Mouse (Mus musculus): ENCODE measurements around the gene Cd320. TPM values are rescaled to one million over a fixed set of nuclear protein-coding genes. Genes with fewer than 3 reads are reported as not detected.
A peak's percentile ranks its signal among the peaks of the same experiment; 100 is the strongest.

Gene Cd320
- polyA plus RNA-seq, 1 experiment, result 0.26 TPM

GRCm38 (mm10) chr17:33810334-33811141, 32.4 kb upstream of the Cd320 start, which contains the start of gene Kank3:
Gene Kank3, plus strand, starts transcription at chr17:33810519.
- Histone ChIP-seq H3K4me3 (replicated peaks) (peak within 1 kb of the TSS; percentile 61), H3K4me1 (ENCODE audit: control insufficient read depth) (peaks cover 15% of the 10 kb centered on the region), H3K9me3 (ENCODE audit: control insufficient read depth, low read length) (no peaks in the 10 kb centered on the region), H3K36me3 (ENCODE audit: control insufficient read depth) (no peaks in the 10 kb centered on the region), H3K27me3 (ENCODE audit: control insufficient read depth) (peaks cover 47% of the 10 kb centered on the region)
- TF ChIP-seq TAL1 (IDR thresholded peaks at IDR 0.05; ENCODE audit: low read length) (no peak), GATA1 (IDR thresholded peaks at IDR 0.05; ENCODE audit: low read length) (no peak)

DNA sequence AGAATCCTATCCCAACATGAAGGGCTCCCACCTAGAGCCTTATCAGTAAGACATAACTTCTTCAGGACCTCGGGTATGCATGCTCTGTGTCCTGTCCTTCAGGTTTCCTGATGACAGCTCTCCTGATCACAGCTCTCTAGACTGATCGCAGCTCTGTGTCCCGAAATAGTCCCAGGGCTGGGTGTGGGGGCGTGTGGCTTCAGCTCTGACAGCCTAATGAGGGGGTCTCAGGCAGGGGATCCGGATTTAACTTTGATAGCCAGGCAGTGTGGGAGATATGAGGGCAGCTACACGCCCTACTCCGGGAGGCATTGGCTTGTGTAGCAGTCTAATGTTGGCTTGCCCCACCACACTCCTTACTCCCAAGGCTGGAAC, 31.8 kb upstream of the Cd320 start:
- H3K9me3 ChIP-seq (ENCODE audit: control insufficient read depth, low read length), result no peaks in the 10 kb centered on the region
- H3K36me3 ChIP-seq (ENCODE audit: control insufficient read depth), result no peaks in the 10 kb centered on the region
- H3K4me1 ChIP-seq (ENCODE audit: control insufficient read depth), result peaks cover 15% of the 10 kb centered on the region
- TF ChIP-seq GATA1 (IDR thresholded peaks at IDR 0.05; ENCODE audit: low read length) (no peak), TAL1 (IDR thresholded peaks at IDR 0.05; ENCODE audit: low read length) (no peak)
- peaks cover 47% of the 10 kb centered on the region for H3K27me3 ChIP-seq (ENCODE audit: control insufficient read depth)
- H3K4me3 ChIP-seq (replicated peaks), result no peak overlapping the region

DNA sequence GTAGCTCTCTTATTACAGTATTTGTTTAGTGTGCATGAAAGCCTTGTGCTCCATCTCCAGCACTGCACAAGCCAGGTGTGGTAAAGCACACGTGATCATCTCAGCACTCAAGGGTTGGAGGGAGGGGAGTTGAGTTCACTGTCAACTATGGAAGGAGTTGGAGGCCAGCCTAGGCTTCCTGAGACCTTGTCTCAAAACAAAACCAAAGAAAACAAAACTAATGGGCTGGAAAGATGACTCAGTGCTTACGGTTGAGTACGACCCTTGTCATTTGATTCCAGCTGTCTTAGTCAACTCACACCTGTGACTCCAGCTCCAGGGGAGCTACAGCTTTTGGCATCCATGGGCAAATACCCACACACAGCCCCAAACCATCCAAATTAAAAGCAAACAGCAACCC, 30.4 kb upstream of the Cd320 start:
- H3K4me3 ChIP-seq (replicated peaks), result no peak overlapping the region
- no peaks in the 10 kb centered on the region for H3K9me3 ChIP-seq (ENCODE audit: control insufficient read depth, low read length)
- no peaks in the 10 kb centered on the region for H3K36me3 ChIP-seq (ENCODE audit: control insufficient read depth)
- TF ChIP-seq GATA1 (IDR thresholded peaks at IDR 0.05; ENCODE audit: low read length), result no peak
- no peak for TF ChIP-seq TAL1 (IDR thresholded peaks at IDR 0.05; ENCODE audit: low read length)
- peaks cover 25% of the 10 kb centered on the region for H3K4me1 ChIP-seq (ENCODE audit: control insufficient read depth)
- H3K27me3 ChIP-seq (ENCODE audit: control insufficient read depth), result peaks cover 47% of the 10 kb centered on the region

GRCm38 (mm10) chr17:33812990-33813389, 29.9 kb upstream of the Cd320 start:
- Histone ChIP-seq H3K27me3 (ENCODE audit: control insufficient read depth) (peaks cover 47% of the 10 kb centered on the region), H3K9me3 (ENCODE audit: control insufficient read depth, low read length) (no peaks in the 10 kb centered on the region), H3K36me3 (ENCODE audit: control insufficient read depth) (peaks cover 1% of the 10 kb centered on the region), H3K4me1 (ENCODE audit: control insufficient read depth) (peaks cover 30% of the 10 kb centered on the region), H3K4me3 (replicated peaks) (no peak overlapping the region)
- TF ChIP-seq TAL1 (IDR thresholded peaks at IDR 0.05; ENCODE audit: low read length), result no peak
- TF ChIP-seq GATA1 (IDR thresholded peaks at IDR 0.05; ENCODE audit: low read length), result no peak

GRCm38 (mm10) chr17:33815399-33815798, 27.5 kb upstream of the Cd320 start:
- Histone ChIP-seq H3K4me3 (replicated peaks) (no peak overlapping the region), H3K9me3 (ENCODE audit: control insufficient read depth, low read length) (no peaks in the 10 kb centered on the region), H3K4me1 (ENCODE audit: control insufficient read depth) (peaks cover 38% of the 10 kb centered on the region), H3K36me3 (ENCODE audit: control insufficient read depth) (peaks cover 25% of the 10 kb centered on the region), H3K27me3 (ENCODE audit: control insufficient read depth) (peaks cover 31% of the 10 kb centered on the region)
- no peak for TF ChIP-seq GATA1 (IDR thresholded peaks at IDR 0.05; ENCODE audit: low read length)
- TF ChIP-seq TAL1 (IDR thresholded peaks at IDR 0.05; ENCODE audit: low read length), result no peak

DNA sequence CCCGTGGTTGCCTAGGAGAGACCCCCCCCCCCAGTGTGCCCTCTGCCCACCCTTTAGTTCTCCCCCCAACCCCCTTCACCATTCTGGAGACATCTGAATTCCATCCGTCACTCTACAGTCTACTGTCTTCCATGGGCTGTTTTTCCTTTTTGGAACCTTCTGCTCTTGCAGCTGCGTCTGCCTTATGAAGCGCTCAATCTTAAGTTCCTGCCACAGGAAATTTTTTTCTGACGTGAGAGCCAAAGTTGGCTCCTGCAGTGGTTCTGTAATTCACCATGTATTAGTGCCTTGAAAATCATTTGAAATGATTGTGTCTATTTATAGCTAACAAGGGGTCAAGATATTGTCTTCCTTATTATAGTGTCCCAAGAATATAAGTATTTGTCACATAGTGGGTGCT, 26.3 kb upstream of the Cd320 start:
- Histone ChIP-seq H3K4me3 (replicated peaks) (peak overlapping the region; percentile 83), H3K27me3 (ENCODE audit: control insufficient read depth) (peaks cover 19% of the 10 kb centered on the region), H3K4me1 (ENCODE audit: control insufficient read depth) (peaks cover 30% of the 10 kb centered on the region), H3K36me3 (ENCODE audit: control insufficient read depth) (peaks cover 37% of the 10 kb centered on the region), H3K9me3 (ENCODE audit: control insufficient read depth, low read length) (no peaks in the 10 kb centered on the region)
- TF ChIP-seq TAL1 (IDR thresholded peaks at IDR 0.05; ENCODE audit: low read length) (no peak), GATA1 (IDR thresholded peaks at IDR 0.05; ENCODE audit: low read length) (no peak)

GRCm38 (mm10) chr17:33817184-33817968, 25.5 kb upstream of the Cd320 start:
- Histone ChIP-seq H3K27me3 (ENCODE audit: control insufficient read depth) (peaks cover 16% of the 10 kb centered on the region), H3K4me1 (ENCODE audit: control insufficient read depth) (peaks cover 38% of the 10 kb centered on the region), H3K36me3 (ENCODE audit: control insufficient read depth) (peaks cover 45% of the 10 kb centered on the region), H3K9me3 (ENCODE audit: control insufficient read depth, low read length) (no peaks in the 10 kb centered on the region), H3K4me3 (replicated peaks) (peak overlapping the region; percentile 83)
- TF ChIP-seq TAL1 (IDR thresholded peaks at IDR 0.05; ENCODE audit: low read length), result no peak
- TF ChIP-seq GATA1 (IDR thresholded peaks at IDR 0.05; ENCODE audit: low read length), result no peak

GRCm38 (mm10) chr17:33817969-33818643, 24.8 kb upstream of the Cd320 start:
- Histone ChIP-seq H3K36me3 (ENCODE audit: control insufficient read depth) (peaks cover 52% of the 10 kb centered on the region), H3K27me3 (ENCODE audit: control insufficient read depth) (peaks cover 9% of the 10 kb centered on the region), H3K4me3 (replicated peaks) (peak overlapping the region; percentile 83), H3K9me3 (ENCODE audit: control insufficient read depth, low read length) (no peaks in the 10 kb centered on the region), H3K4me1 (ENCODE audit: control insufficient read depth) (peaks cover 45% of the 10 kb centered on the region)
- TF ChIP-seq TAL1 (IDR thresholded peaks at IDR 0.05; ENCODE audit: low read length) (no peak), GATA1 (IDR thresholded peaks at IDR 0.05; ENCODE audit: low read length) (no peak)

Data from erythroblast, embryonic 14.5 days (primary cell).